Mouse (Mus musculus) limb, embryonic 12.5 days (tissue): Measurements from ENCODE around the gene Padi2. TPM values are rescaled to one million over a fixed set of nuclear protein-coding genes. Genes with fewer than 3 reads are reported as not detected.

Experiments
- ATAC-seq: fragments of 200-750 bp; cut with Nextera tagmentation; 2 replicates; pipeline ENCODE4 v1.8.0; 2017; ENCODE audit warnings: low read depth, moderate TSS enrichment; ENCODE audit not compliant: insufficient number of reproducible peaks, insufficient read depth, low FRiP score, low TSS enrichment
- H3K27ac ChIP-seq: fragments of 300-500 bp; sonication (generic); 2 replicates; pipeline ENCODE4 v1.5.1; 2016; ENCODE audit warnings: mild to moderate bottlenecking, moderate library complexity
- H3K27me3 ChIP-seq: fragments of 300-500 bp; sonication (generic); 2 replicates; pipeline ENCODE4 v1.6.1; 2016; ENCODE audit warnings: mild to moderate bottlenecking, moderate library complexity
- H3K36me3 ChIP-seq: fragments of 300-500 bp; sonication (generic); 2 replicates; pipeline ENCODE4 v1.6.1; 2016; ENCODE audit warnings: mild to moderate bottlenecking, moderate library complexity
- H3K4me1 ChIP-seq: fragments of 300-500 bp; sonication (generic); replicated peaks from 2 replicates; pipeline ENCODE4 v1.6.1; 2016
- H3K4me2 ChIP-seq: fragments of 300-500 bp; sonication (generic); 2 replicates; pipeline ENCODE4 v1.6.1; 2016; ENCODE audit warnings: mild to moderate bottlenecking, moderate library complexity
- H3K4me3 ChIP-seq: fragments of 300-500 bp; sonication (generic); replicated peaks from 2 replicates; pipeline ENCODE4 v1.5.1; 2016; ENCODE audit warnings: mild to moderate bottlenecking
- H3K9ac ChIP-seq: fragments of 300-500 bp; sonication (generic); replicated peaks from 2 replicates; pipeline ENCODE4 v1.6.1; 2016; ENCODE audit warnings: mild to moderate bottlenecking, moderate library complexity
- H3K9me3 ChIP-seq: fragments of 300-500 bp; sonication (generic); 2 replicates; pipeline ENCODE4 v1.6.1; 2016; ENCODE audit warnings: mild to moderate bottlenecking, moderate library complexity
- WGBS: fragments of 180-500 bp; shearing (Covaris S2); methylation state at CpG from one replicate; pipeline ENCODE4 v1.1.7; 2016; 5-methylcytosine and 5-hydroxymethylcytosine counted together
- polyA plus RNA-seq: library from polyadenylated mRNA; unstranded; fragments of >200 nt; fragmentation: Nextera tagmentation; extraction: Ambion mirVana; gene quantifications from 2 replicates; pipeline ENCODE4 v1.2.1, GENCODE M21; 2016

Padi2 gene
- polyA plus RNA-seq, 1 experiment from 2014 or later = 1.3 TPM

DNA sequence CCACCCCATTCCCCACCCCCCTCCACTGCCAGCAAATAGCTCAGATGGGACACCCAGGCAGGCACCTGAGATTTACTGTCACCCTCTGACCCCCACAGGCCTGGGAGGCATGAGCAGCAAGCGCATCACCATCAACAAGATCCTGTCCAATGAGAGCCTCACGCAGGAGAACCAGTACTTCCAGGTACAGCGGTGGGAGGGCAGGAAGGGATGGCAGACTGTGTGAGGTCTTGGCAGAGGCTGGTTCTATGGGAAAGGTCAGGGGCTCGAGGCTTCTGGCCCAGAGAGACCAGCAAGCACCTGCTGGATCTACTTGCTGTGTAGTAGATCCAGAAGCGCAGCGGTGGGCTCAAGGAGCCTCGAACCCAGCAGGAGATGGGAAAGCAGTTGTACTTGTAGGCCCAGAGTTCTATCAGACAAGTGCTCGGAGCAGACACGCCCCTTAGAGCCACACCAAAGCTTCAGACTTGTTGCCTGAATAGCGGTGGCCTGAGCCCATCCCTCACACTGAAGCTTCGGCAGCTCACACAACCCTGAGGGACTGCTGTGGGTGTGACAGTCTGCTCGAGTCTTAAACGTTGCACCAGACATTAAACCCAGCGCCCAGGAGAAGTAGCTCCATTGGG, 40.5 kb downstream of the Padi2 start:
- 0 out of 2 replicates have a peak, but pooled peaks cover 5% of the 10 kb centered on the region for H3K4me1 ChIP-seq
- ATAC-seq = no peak
- no peaks in the 10 kb centered on the region for H3K27me3 ChIP-seq
- WGBS = 68% methylated on average over 14 of the region's 14 CpGs
- H3K4me3 ChIP-seq = no peak overlapping the region
- H3K4me2 ChIP-seq = no peak overlapping the region
- no peak overlapping the region for H3K27ac ChIP-seq
- no peaks in the 10 kb centered on the region for H3K36me3 ChIP-seq
- H3K9ac ChIP-seq = no peak overlapping the region
- H3K9me3 ChIP-seq = peaks cover 5% of the 10 kb centered on the region; the same call in 1 of the 2 replicates

DNA sequence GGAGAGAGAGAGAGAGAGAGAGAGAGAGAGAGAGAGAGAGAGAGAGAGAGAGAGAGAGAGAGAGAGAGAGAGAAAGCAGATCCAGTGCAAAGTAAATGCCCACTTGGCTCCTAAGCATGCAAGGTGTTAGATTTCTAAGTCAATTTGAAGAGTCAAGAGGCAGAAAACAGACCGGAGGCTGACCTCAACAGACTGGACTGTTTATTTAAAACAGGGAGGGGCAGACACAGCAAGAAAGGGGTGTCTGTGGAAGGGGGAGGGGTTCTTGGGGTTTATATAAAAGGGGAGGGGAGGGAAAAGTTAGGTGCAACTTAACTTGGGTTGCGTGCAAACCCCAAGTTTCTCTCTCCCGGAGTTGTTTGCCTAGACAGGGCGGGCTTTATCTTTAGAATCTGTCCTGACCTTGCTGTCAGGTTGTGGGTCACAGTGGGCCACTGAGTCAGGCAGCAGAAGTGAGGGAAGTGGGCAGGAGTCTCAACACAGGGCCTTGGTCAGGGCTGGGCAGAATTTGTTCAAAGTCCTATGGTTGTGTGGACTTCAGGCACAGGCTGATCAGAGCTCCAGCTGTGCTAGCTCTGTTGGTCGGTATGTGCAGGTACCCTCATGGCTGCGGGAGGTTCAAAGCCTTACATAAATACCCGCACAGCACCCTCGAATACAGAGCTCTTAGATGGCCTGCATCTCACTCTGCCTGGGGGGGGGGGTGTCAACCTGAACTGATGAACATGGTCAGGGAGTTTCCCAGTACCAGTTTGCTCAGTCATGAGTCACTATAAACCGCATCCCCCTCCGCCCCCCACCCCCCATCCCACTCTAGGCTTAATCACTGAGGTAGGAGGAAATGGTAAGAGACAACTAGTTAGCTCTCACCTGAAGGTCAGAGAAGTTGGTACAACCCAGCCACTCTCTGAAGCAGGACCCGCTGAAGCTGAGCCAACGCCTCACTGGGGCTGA, 41.6 kb downstream of the Padi2 start:
- 81% methylated on average over 12 of the region's 12 CpGs for WGBS

DNA sequence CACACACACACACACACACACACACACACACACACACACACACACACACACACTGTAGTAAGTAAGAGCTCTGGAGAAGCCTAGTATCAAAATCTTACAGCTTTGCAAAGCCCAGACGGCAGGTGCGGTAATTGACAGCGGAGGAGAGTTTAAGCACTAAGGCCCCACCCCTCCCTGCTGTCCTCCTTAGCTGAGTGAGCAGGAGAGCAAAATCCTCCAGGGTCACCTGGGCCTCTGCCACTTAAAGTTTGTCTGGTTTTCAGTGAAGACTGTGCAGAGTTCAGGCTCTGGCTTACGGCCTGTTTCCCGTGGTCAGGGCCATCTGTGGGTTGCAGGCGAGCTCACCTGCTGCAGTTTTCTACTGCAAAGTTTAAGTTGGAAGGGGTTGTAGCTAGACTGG, 42.3 kb downstream of the Padi2 start:
- Histone ChIP-seq H3K9ac (no peak overlapping the region), H3K27ac (no peak overlapping the region), H3K36me3 (no peaks in the 10 kb centered on the region), H3K9me3 (peaks cover 5% of the 10 kb centered on the region; the same call in 1 of the 2 replicates), H3K4me1 (0 out of 2 replicates have a peak, but pooled peaks cover 5% of the 10 kb centered on the region), H3K4me3 (no peak overlapping the region), H3K4me2 (no peak overlapping the region), H3K27me3 (no peaks in the 10 kb centered on the region)
- WGBS = 78% methylated on average over 6 of the region's 6 CpGs
- no peak for ATAC-seq

More for the DNA sequence above, 41.6 kb downstream of the Padi2 start:
- Histone ChIP-seq H3K9me3 (peaks cover 5% of the 10 kb centered on the region; the same call in 1 of the 2 replicates), H3K27ac (no peak overlapping the region), H3K9ac (no peak overlapping the region), H3K27me3 (no peaks in the 10 kb centered on the region), H3K4me3 (no peak overlapping the region), H3K36me3 (no peaks in the 10 kb centered on the region), H3K4me2 (no peak overlapping the region), H3K4me1 (0 out of 2 replicates have a peak, but pooled peaks cover 5% of the 10 kb centered on the region)
- ATAC-seq = no peak

DNA sequence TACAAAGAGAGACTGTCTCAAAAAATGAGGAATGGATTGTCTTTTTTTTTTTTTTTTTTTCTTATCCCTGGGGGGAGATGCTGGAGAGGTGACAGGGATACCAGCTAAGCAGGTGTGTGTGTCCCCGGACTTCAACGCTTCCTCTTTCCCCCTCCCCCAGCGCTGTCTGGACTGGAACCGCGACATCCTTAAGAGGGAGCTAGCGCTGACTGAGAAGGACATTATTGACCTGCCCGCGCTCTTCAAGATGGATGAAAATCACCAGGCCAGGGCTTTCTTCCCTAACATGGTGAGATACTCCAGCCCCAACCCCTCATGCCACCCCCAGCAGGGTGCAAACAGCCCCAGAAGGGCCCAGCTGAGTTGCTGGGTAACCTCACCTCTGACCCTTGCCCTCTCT, 42.9 kb downstream of the Padi2 start:
- no peak for ATAC-seq
- H3K27me3 ChIP-seq = no peaks in the 10 kb centered on the region
- 80% methylated on average over 8 of the region's 8 CpGs for WGBS

DNA sequence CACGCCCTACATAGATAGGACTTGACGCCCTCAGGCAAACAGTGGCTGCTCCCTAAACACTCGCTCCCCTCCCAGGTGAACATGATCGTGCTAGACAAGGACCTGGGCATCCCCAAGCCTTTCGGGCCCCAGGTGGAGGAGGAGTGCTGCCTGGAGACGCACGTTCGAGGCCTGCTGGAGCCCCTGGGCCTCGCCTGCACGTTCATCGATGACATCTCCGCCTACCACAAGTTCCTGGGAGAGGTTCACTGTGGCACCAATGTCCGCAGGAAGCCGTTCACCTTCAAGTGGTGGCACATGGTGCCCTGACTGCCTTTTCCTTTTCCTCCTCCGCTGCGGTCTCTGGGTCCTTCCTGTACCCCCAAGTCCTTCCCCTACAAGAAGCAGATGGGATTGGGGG, 43.5 kb downstream of the Padi2 start:
- Histone ChIP-seq H3K36me3 (no peaks in the 10 kb centered on the region), H3K27ac (no peak overlapping the region), H3K9me3 (no peaks in the 10 kb centered on the region), H3K4me2 (no peak overlapping the region), H3K27me3 (no peaks in the 10 kb centered on the region), H3K9ac (no peak overlapping the region), H3K4me3 (no peak overlapping the region), H3K4me1 (0 out of 2 replicates have a peak, but pooled peaks cover 5% of the 10 kb centered on the region)
- 81% methylated on average over 16 of the region's 16 CpGs for WGBS
- ATAC-seq = no peak

More for the DNA sequence above, 42.9 kb downstream of the Padi2 start:
- Histone ChIP-seq H3K4me2 (no peak overlapping the region), H3K36me3 (no peaks in the 10 kb centered on the region), H3K27ac (no peak overlapping the region), H3K9ac (no peak overlapping the region), H3K4me3 (no peak overlapping the region), H3K4me1 (0 out of 2 replicates have a peak, but pooled peaks cover 5% of the 10 kb centered on the region), H3K9me3 (peaks cover 2% of the 10 kb centered on the region; the same call in 1 of the 2 replicates)

DNA sequence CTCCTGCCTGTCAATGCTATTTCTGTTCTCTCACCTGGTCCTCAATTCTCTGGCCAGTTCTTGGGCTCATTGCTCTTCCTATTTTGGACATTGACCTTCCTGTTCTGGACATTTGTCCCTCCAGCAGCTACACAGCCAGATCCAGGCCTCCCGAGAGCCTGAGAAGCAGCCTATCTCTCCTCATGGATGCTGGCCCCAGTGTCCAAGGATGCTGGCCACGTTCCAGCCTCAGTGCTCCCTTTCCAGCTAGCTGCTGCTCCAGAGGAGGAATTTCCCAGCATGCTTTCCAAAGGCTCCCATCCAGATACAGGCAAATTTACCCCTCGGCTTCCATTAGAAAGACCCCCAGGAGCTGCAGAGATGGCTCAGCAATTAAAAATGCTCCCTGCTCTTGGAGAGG, 44.4 kb downstream of the Padi2 start:
- Histone ChIP-seq H3K27ac (no peak overlapping the region), H3K9me3 (no peaks in the 10 kb centered on the region), H3K27me3 (no peaks in the 10 kb centered on the region), H3K4me1 (0 out of 2 replicates have a peak, but pooled peaks cover 5% of the 10 kb centered on the region), H3K4me2 (no peak overlapping the region), H3K4me3 (no peak overlapping the region), H3K36me3 (no peaks in the 10 kb centered on the region), H3K9ac (no peak overlapping the region)
- WGBS = 80% methylated on average over 3 of the region's 3 CpGs
- no peak for ATAC-seq

DNA sequence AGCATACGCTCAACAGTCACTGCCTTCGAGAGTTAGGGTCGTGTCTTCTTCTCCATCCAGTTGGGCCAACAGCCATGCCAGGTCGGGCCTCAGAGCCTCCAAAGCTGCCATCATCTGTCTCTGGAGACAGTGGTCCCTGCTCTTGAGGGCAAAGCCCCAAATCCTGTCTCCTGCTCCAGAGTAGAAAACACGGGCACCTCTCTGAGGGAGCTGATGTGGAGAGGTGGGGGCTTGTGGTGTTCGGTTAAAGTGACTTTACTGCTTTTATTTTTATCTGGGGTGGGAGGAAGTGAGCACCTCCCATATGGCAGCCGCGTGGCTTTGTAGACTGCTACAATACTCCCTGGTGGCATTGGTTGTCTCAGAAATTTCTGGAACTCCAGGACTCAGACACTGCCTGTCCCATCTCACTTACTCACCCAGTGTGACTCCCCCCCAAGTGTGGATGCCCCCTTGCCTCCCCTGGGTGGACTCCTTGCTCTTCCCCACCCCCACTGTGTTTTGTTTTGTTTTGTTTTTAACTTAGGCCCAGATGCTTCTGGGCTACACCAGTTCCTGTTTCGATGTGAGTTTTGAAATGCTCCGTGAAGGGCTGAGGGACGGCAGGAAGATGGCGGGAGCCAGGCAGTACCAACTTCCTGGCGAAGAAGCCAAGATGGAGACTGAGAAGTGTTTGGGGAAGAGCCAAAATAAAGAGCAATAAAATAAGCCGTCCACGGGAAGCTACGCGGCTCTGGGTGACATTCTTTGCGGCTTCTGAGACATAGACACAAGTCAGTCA, 45.9 kb downstream of the Padi2 start:
- H3K27ac ChIP-seq = no peak overlapping the region
- H3K4me3 ChIP-seq = no peak overlapping the region
- H3K9ac ChIP-seq = no peak overlapping the region
- H3K36me3 ChIP-seq = no peaks in the 10 kb centered on the region
- 0 out of 2 replicates have a peak, but pooled peaks cover 5% of the 10 kb centered on the region for H3K4me1 ChIP-seq
- no peaks in the 10 kb centered on the region for H3K27me3 ChIP-seq
- WGBS = 86% methylated on average over 18 of the region's 18 CpGs
- no peaks in the 10 kb centered on the region for H3K9me3 ChIP-seq
- H3K4me2 ChIP-seq = no peak overlapping the region
- no peak for ATAC-seq

DNA sequence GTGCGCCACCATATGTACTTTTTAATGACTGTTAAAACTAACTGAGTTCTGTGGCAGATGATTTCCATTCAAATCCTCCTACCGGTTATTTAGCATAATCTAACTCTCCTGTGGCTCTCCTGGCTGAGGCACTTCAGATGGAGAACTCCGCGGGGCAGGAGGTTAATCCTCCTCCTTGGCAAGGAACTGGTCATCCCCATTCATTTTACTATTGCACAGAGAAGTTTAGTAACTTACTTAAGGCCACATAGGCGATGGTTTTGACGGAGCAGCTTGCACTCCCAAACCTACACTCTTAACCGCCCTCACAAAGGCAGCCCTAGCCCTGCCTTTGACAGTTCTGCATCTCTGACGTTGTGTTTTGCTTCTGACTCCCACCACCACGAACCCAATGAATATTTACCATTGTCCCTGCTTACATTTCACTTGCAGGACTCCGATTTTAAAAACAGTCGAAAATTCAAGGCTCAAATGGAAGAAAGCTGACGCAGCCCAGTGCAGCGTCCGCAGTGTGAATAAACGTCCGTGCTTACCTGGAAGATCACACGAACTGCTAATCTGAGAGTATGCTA, 51.1 kb downstream of the Padi2 start:
- Histone ChIP-seq H3K4me2 (peak overlapping the region; percentile 68), H3K27me3 (no peaks in the 10 kb centered on the region), H3K4me3 (peak overlapping the region; percentile 40), H3K4me1 (peaks cover 13% of the 10 kb centered on the region), H3K27ac (0 out of 2 replicates have a peak overlapping the region, but pooled peaks have one; percentile 24), H3K36me3 (no peaks in the 10 kb centered on the region), H3K9ac (peak overlapping the region; percentile 42; the same call in 1 of the 2 replicates), H3K9me3 (no peaks in the 10 kb centered on the region)
- WGBS = 8% methylated on average over 17 of the region's 17 CpGs
- ATAC-seq = no peak

DNA sequence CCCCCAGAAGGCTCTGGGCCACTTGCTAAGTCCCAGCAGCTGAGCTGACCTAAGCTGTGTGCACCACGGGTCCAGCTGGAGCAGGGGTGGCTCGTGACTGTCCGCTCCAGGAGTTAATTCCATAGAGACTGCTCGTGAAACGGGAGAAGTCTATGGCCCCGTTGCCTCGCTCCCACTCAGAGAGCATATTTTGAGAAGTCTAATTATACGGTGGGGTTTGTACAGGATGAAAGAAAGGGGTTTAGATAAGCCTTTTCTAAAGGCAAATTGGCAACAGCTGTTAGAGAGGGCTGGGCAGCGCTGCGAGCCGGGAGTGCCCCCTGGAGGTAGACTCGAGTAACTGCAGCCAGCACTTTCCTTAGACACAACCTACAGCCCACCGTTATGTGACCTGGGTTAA, 51.6 kb downstream of the Padi2 start:
- Histone ChIP-seq H3K36me3 (no peaks in the 10 kb centered on the region), H3K9ac (peak overlapping the region; percentile 42), H3K4me2 (peak overlapping the region; percentile 68), H3K4me1 (peaks cover 19% of the 10 kb centered on the region), H3K4me3 (peak overlapping the region; percentile 40), H3K9me3 (no peaks in the 10 kb centered on the region), H3K27me3 (no peaks in the 10 kb centered on the region), H3K27ac (0 out of 2 replicates have a peak overlapping the region, but pooled peaks have one; percentile 24)
- ATAC-seq = no peak; the same call in 1 of the 2 replicates
- 2% methylated on average over 13 of the region's 13 CpGs for WGBS

DNA sequence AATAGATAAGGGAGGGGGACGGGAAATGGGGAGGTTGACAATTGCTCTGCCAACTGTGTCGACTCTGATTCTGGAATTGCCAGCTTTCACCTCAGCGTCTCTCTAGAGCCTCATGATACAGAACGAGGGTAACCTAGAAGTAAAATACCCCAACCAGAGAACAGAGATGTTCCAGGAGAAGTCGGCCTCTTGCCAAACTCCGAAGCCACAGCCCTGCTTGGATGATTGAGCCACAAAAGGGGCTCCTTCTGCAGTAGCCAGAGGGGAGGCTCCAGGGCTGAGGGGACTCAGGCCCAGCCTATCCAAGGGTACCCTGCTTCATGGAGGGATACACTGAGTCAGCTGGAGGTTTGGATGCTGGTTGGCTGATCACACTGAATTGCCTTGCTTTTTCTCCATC, 52.2 kb downstream of the Padi2 start:
- Histone ChIP-seq H3K4me2 (no peak overlapping the region), H3K27ac (no peak overlapping the region; the same call in 1 of the 2 replicates), H3K9ac (no peak overlapping the region), H3K4me1 (peaks cover 24% of the 10 kb centered on the region), H3K4me3 (no peak overlapping the region), H3K9me3 (no peaks in the 10 kb centered on the region), H3K27me3 (no peaks in the 10 kb centered on the region), H3K36me3 (no peaks in the 10 kb centered on the region)
- no peak for ATAC-seq
- WGBS = 61% methylated on average over 6 of the region's 6 CpGs
